Mouse (Mus musculus): ENCODE data around the gene Dhrs4. TPM values are rescaled to one million over a fixed set of nuclear protein-coding genes. Genes with fewer than 3 reads are reported as not detected.
A peak's percentile ranks its signal among the peaks of the same experiment; 100 is the strongest.

Dhrs4 gene
- total and polyA plus RNA-seq, 3 experiments: 22.7 to 34.2 TPM; not detected in 1

- TF ChIP-seq ZC3H11A (IDR thresholded peaks at IDR 0.05; ENCODE audit: low read depth, low read length) (0 out of 2 replicates have a peak, but pooled peaks have one; percentile 27), CHD2 (IDR thresholded peaks at IDR 0.05; ENCODE audit: low read length) (no peak), MXI1 (IDR thresholded peaks at IDR 0.05; ENCODE audit: low read depth, low read length) (peak; percentile 65), MAX (IDR thresholded peaks at IDR 0.05; ENCODE audit: low read length) (peak; percentile 68; the same call in 1 of the 2 replicates), TCF12 (IDR thresholded peaks at IDR 0.05; ENCODE audit: low read depth, low read length) (peak; percentile 65), SMC3 (IDR thresholded peaks at IDR 0.05; ENCODE audit: low read depth, low read length) (peak; percentile 43)
Observed at GRCm38 (mm10) chr14:55478651-55479599, at the start of gene Dhrs4 (continued).

GRCm38 (mm10) chr14:55430255-55430654 lies 48.3 kb upstream of the Dhrs4 start:
- H3K79me2 ChIP-seq (ENCODE audit: control insufficient read depth, insufficient read depth, low read length, poor library complexity): no peaks in the 10 kb centered on the region
- H3K4me1 ChIP-seq (ENCODE audit: control insufficient read depth in 1 of 2, insufficient read depth in 2 of 2, low read length in 2 of 2): peaks cover 7 to 20% of the 10 kb centered on the region in 2 experiments
- H3K27ac ChIP-seq (ENCODE audit: control insufficient read depth, low read depth, low read length): no peak overlapping the region

GRCm38 (mm10) chr14:55433052-55433451 lies 45.5 kb upstream of the Dhrs4 start:
- H3K79me2 ChIP-seq (ENCODE audit: control insufficient read depth, insufficient read depth, low read length, poor library complexity): no peaks in the 10 kb centered on the region

More at GRCm38 (mm10) chr14:55430255-55430654, 48.3 kb upstream of the Dhrs4 start:
- peak; percentile 10 for DNase-seq (ENCODE audit: low read depth, low spot score)
- Histone ChIP-seq H3K27me3 (ENCODE audit: control insufficient read depth in 1 of 2, insufficient read depth in 2 of 2, low read length in 2 of 2) (peaks cover 8 to 9% of the 10 kb centered on the region in 2 experiments), H3K4me3 (ENCODE audit: control insufficient read depth in 1 of 2, insufficient read depth in 1 of 2, low read depth in 2 of 2, low read length in 2 of 2) (no peak overlapping the region), H3K9ac (ENCODE audit: control insufficient read depth, low read depth, low read length, poor library complexity, severe bottlenecking) (no peak overlapping the region), H3K36me3 (ENCODE audit: control insufficient read depth in 1 of 2, insufficient read depth in 2 of 2, low read length in 2 of 2) (peaks cover 0 to 17% of the 10 kb centered on the region in 2 experiments; a peak in 2 of 4 replicates), H3K9me3 (replicated peaks; ENCODE audit: insufficient read depth, low read length) (no peaks in the 10 kb centered on the region)
- TF ChIP-seq POLR2AphosphoS5 (IDR thresholded peaks at IDR 0.05; ENCODE audit: borderline replicate concordance, low read depth, low read length) (no peak), ETS1 (IDR thresholded peaks at IDR 0.05; ENCODE audit: low read depth, low read length) (peak; percentile 17; the same call in 1 of the 2 replicates)

More at GRCm38 (mm10) chr14:55433052-55433451, 45.5 kb upstream of the Dhrs4 start:
- DNase-seq (ENCODE audit: low read depth, low spot score): no peak
- H3K36me3 ChIP-seq (ENCODE audit: control insufficient read depth in 1 of 2, insufficient read depth in 2 of 2, low read length in 2 of 2): peaks cover 0 to 14% of the 10 kb centered on the region in 2 experiments; a peak in 2 of 4 replicates
- H3K27me3 ChIP-seq (ENCODE audit: control insufficient read depth in 1 of 2, insufficient read depth in 2 of 2, low read length in 2 of 2): peaks cover 4 to 9% of the 10 kb centered on the region in 2 experiments
- H3K9ac ChIP-seq (ENCODE audit: control insufficient read depth, low read depth, low read length, poor library complexity, severe bottlenecking): no peak overlapping the region
- H3K27ac ChIP-seq (ENCODE audit: control insufficient read depth, low read depth, low read length): no peak overlapping the region
- peaks cover 6 to 13% of the 10 kb centered on the region in 2 experiments for H3K4me1 ChIP-seq (ENCODE audit: control insufficient read depth in 1 of 2, insufficient read depth in 2 of 2, low read length in 2 of 2)
- H3K9me3 ChIP-seq (replicated peaks; ENCODE audit: insufficient read depth, low read length): no peaks in the 10 kb centered on the region
- H3K4me3 ChIP-seq (ENCODE audit: control insufficient read depth in 1 of 2, insufficient read depth in 1 of 2, low read depth in 2 of 2, low read length in 2 of 2): no peak overlapping the region
- TF ChIP-seq ELF1 (IDR thresholded peaks at IDR 0.05; ENCODE audit: low read depth, low read length) (no peak), MAFK (IDR thresholded peaks at IDR 0.05; ENCODE audit: borderline replicate concordance, low read depth, low read length) (no peak), USF2 (IDR thresholded peaks at IDR 0.05; ENCODE audit: borderline replicate concordance in 1 of 2, insufficient read depth in 1 of 2, low read depth in 1 of 2, low read length in 2 of 2) (no peak), ZKSCAN1 (IDR thresholded peaks at IDR 0.05; ENCODE audit: low read depth, low read length) (no peak), NELFE (IDR thresholded peaks at IDR 0.05; ENCODE audit: low read depth, low read length) (no peak), CHD2 (IDR thresholded peaks at IDR 0.05; ENCODE audit: low read length) (no peak), CTCF (IDR thresholded peaks at IDR 0.05 in 2 of 3, conservative IDR thresholded peaks at IDR 0.05 in 1 of 3; ENCODE audit: control insufficient read depth in 1 of 3, insufficient read depth in 1 of 3, low read depth in 2 of 3, low read length in 3 of 3, poor library complexity in 1 of 3, severe bottlenecking in 1 of 3) (no peak), MXI1 (IDR thresholded peaks at IDR 0.05; ENCODE audit: low read depth, low read length) (no peak)

Data from MEL (cell line).